Mouse (Mus musculus) layer of hippocampus, postnatal 14 days (tissue): Measurements from ENCODE around the gene Sertad2. TPM values are rescaled to one million over a fixed set of nuclear protein-coding genes. Genes with fewer than 3 reads are reported as not detected.

Experiments
- DNase-seq, 2 experiments: peaks; one replicate each; pipeline ENCODE4 v3.0.0; 2021 to 2022; ENCODE audit warnings: low spot score in 2 of 2, mixed read lengths in 1 of 2
- long read RNA-seq, 2 experiments: library from polyadenylated mRNA; stranded (forward); transcript quantifications; one replicate each; pipeline ENCODE4 v2.0.0; 2021
- total RNA-seq, 2 experiments: library from RNA; stranded (reverse); gene quantifications; 2 replicates each; pipeline ENCODE4 v1.2.3; 2021

The Sertad2 gene
- total RNA-seq, result 10 to 100 TPM; 18.7 to 20.9 TPM
- long read RNA-seq, experiment 1, full-length matches to known transcripts, result 1 of 11 reads
- long read RNA-seq, experiment 1, partial matches to known transcripts, result 0 of 11 reads
- long read RNA-seq, experiment 1, other reads (novel, unspliced or antisense), result 10 of 11 reads
- long read RNA-seq, experiment 2, partial matches to known transcripts, result 0 of 31 reads
- long read RNA-seq, experiment 2, other reads (novel, unspliced or antisense), result 31 of 31 reads

DNA sequence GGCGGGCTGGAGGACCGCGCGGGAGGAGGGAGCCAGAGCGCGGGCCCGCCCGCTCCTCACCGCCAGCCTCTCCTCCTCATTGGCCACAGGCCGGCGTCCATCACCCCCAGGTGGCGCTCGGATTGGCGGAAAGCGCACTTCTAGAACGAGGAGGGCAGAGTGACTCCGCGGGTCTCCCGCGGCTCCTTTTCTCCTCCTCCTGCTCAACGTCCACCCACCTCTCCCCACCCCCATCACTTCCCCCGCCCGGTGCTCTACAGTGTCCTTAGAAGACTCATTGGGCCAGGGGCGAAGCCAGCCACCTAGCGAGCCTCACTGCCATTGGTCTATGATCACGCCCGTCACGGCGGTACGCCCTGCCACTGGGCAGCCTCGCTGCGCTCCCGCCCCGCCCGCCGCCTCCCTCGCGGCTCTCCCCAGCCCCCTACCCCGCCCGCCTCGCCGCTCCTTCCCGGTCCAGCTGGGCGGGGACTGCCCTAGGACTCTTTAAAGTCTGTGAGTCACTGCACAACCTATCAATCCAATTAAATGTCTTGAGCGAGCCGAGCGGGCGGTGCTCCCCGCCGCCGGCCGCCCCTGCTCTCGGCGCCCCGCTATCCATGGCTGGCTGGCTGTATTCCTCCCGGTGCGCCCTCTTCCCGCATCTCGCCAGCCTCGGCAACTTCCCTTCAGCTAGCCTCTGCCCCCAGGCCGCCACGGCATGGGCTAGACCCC, at the start of gene Sertad2:
TSS of gene Sertad2 (plus strand) at position 515 of the 714 bp plus-strand sequence.
- peak; percentile 99 for DNase-seq

DNA sequence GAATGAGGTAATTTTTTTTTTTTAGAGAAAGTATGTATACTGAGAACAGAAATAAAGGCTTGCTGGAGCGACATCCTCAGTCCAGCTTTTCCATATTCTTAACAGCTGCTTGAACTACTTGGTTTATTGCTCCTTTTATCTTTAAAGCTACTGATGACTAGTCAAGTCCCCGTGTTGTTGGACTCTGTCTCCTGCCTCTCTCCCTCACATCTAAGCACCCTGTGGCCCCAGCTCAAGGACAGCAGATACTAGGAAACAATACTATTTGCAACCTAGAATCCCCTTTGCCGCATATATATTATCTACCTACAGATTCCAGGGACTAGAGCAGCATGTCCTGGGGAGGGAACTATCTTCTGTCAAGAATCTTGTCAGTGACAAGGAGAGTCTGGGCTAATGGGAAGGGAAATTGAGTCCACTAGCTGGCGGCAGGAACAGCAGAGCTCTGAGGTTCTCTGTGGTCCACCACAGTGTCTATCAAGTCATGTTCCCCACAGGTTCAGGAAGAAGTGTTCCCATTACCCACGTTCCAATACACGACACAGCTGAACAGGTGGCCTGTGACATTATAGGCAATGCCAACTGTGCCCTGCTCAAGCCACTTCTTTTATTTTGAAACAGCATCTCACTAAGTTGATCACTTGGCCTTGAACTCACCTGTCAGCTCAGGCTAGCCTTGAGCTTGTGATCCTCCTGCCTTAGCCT, 49.0 kb upstream of the Sertad2 start:
- DNase-seq, result no peak

DNA sequence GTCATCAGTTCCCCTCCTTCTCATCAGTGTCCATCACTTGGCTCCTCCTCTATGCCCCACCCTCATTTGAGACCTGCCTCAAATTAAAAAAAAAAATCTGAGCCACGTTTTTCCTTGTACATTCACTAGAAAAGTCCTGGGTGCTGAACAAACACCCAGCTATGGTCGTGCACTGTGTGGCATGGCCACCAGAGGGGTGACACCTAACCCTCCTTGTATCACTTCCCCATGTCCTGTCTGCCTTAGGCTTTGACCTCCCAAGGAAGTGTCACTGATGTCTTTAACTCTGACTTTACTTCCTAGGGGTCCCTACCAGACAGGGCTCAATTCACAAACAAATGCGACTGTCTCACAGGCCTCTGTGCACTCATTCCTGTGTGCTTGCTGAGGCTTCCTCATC, 42.5 kb upstream of the Sertad2 start:
- no peak for DNase-seq

DNA sequence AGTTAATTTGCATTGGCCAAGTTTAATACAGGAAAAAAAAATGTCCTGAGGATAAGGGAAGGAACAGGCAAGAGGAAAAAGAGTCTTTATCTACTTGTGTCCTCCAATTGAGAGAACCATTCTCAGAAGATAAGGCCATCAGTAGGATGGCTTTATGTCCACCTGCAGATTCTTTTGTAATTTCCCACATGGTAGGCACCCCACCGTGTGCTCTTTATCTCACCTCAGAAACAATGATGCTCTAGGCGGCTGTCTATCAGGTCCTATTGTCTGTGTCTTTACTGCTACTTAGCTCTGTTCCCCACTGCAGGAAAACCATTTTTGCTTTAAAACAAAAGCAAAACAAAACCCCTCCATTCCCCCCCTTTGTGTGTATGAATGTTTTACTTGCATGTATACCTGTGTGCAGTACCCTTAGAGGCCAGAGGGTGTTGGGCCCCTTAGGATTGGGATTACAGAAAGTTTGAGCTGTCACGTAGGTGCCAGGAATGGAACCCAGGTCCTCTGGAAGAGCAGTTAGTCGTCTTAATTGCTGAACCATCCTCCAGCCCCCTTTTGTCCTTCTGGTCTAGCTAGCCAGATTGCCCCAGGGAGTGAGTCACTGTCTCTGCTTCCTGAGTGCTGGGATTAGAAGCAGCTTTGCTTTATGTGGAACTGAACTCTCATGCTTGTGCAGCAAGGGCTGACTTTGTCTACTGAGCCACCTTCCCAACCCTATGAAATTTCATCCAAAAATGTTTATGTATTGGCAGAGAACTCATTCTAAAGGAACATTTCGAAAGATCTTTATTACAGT, 41.7 kb upstream of the Sertad2 start:
- no peak for DNase-seq

DNA sequence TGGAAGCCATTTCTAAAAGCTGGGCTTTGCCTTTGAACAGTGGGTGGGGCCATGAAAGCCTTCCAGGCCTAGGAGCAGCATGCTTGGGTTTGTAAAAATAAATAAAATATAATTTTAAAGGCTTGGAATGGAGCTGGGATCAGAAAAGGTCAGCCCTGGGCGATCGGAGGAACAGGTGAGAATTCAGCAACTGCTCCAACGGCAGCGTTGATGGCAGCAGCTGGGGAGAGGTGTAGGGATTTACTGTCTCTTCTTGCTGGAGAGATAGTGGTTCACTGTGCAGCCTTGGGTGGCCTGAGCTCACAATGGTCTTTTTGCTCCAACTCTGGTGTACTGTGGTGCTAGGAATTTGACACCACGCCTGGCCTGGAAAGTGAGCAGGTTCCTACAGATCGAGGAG, 29.5 kb upstream of the Sertad2 start:
- no peak for DNase-seq

DNA sequence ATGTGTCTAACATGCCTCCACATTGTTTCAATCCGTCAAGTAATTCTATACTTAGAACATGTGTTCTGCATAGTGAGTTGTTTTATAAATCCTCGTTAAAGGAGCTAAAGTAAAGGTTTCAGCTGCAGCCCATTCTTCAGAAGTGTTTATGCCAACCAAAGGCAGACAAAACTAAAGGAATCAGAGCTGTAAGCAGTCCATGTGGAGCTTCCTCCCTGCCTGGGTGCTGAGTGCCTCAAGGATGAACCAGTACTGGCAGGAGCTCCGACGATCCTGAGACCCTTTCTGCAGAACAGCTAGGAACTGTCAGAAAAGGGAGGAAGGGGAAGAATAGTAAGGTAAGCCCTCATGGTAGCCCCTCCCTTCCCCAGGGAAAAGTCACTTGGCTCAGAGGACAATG, 28.3 kb upstream of the Sertad2 start:
- no peak for DNase-seq

DNA sequence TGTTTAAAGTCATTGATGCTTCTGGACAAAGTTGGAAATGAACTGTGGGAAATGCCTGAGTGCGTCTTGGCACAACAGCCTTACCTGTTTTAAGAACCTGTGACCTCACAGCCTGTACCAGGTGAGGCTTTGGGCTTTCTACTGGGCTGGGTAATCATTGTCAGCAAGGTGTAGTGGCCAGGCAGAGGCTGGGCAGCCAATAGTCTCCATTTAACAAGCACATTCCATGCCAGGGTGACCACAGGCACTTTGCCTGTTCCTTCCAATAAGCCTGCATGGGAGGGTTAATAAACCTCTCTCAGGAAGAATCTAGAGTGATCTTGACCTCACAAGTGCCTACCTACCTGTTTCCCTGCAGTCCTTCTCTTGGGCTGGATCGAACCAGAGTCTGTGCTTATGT, 21.7 kb upstream of the Sertad2 start:
- DNase-seq, result no peak

DNA sequence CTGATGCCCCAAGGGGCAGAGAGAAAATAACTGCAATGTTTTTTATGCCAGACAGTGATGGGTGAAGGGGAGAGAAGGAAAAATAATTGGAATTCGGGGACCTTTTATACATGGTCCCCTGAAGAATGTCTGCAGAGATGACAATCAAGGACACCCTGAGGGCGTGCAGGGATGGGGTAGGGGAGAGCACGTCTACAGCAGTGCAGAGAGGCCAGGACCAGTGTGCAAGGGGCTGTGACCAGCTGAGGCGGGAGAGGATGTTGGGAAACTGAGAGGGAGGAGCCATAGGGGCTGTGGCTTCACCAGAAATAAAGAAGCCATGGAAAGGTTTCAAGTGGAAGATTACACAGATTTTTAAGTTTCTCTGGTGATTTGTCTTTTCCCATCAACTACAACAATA, 20.3 kb upstream of the Sertad2 start:
- DNase-seq, result no peak

DNA sequence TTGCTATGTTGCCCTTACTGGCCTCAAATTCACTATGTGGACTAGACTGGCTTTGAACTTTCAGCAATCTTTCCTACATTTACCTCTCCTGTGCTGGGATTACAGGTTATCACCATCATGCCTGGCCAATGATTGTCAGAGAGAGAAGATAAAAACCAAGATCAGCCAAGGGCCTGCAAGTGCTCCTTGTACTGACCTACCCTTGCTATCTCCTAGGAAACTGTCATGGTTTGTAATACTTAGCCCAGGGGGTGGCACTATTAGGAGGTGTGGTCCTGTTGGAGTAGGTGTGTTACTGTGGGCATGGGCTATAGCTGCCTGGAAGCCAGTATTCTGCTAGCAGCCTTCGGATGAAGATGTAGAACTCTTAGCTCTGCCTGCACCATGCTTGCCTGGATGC, 18.6 kb upstream of the Sertad2 start:
- DNase-seq, result no peak

DNA sequence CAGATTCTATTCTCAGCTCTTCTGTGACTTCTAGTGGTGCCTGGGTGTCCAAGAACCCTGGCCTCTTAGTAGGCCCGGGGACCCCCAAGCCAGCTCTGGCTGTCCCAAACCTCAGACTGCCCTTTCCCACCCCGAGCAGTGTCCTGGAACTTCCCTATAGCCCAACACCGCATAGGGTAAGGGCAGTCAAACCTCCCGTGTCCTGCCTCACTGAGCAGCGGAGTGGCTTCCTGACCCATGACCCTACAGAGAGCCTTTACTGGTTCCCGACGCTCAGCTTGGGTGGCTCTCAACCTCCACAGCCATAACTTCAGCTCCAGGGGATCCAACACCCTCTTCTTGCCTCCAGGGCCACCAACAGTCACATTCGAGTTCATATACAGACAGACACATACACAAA, 17.1 kb upstream of the Sertad2 start:
- DNase-seq, result no peak

DNA sequence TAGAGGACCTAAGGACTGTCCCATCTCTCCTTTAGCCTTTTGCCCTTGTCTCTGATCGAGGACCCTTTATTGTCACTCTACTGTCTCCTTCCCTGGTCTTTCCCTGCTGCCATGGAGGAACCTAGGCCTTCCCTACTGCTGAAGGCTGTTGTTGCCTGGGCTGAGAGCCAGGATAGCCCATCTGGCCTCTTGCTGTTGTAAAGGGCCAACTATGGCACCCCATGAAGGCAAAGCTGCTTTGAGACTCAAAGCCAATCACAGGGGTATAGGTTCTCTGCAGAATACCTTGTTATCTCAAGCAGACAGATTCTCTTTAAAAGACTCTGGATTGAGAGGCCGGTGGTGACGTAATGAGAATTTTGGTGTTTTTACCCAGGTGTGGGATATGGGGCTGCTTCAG, 15.2 kb upstream of the Sertad2 start:
- DNase-seq, result no peak

DNA sequence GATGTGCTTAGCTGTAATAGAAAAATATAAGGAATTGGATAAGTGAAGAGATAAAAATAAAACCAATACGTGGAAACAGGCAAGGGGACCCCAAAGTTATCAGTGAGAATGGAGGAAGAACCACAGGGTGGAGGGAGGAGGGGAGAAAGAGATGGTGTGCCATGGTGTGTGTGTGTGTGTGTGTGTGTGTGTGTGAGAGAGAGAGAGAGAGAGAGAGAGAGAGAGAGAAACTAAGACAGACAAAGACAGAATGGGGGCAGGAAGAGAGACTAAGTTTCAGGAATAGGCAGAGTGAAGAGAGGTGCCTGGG, 11.4 kb upstream of the Sertad2 start:
- no peak for DNase-seq

DNA sequence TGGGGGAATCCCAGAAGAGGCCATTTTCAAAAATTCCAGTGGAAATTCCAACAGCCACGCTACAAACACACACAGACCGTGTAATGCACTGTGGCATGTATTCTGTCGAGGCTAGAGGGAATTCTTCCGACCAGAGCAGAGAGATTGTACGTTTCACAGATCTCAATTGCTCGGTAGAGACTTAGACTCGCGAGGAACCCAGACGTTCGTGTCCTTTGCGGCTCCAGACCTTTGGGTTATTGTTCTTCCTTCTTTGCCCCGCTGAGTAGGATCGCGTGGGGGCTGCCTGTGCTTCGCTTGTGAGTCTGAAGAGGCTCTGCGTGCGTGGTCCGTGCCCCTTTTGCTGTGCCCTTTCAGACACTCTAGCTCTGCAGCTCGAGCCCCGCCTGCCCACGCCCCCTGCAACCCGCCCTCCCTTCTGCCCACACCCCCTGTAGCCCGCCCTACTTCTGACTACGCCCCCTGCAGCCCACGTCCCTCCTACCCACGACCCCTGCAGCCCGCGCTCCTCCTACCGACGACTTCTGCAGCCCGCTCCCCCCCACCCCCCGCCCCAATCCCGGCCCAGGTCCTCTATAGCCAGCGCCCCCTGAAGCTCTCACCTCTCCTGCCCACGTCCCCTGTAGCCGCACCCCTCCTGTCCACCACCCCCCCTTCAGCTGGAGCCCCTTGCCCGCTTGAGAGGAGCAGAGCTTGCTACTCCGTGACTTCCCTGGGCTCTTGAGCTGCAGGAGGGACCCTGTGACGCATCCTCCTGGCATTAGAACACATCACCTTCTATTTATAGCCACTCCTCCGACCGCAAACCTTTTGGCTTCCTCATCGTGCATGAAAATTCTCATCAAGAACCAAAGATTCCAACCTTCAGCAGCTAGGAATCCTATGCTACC, 10.8 kb upstream of the Sertad2 start:
- DNase-seq, result peak; percentile 9 to 23

DNA sequence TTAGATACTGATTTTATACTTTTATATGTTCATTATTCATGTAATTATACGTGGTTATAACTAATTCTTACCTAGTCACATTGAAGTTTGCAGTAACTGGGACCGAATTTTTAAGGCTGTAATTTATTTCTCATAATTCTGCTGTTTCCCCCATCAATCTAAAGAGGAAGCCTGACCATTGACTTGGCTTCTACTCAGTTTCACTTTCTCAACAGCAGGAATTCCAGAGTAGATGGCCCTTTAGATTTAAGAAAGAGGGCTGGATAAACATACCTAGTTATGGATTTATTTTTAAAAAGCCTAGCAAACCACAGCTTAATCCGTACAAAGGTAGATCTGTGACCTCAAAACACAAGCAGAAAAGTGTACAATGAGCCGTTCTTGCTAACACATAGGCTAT, 9.8 kb upstream of the Sertad2 start:
- no peak for DNase-seq

DNA sequence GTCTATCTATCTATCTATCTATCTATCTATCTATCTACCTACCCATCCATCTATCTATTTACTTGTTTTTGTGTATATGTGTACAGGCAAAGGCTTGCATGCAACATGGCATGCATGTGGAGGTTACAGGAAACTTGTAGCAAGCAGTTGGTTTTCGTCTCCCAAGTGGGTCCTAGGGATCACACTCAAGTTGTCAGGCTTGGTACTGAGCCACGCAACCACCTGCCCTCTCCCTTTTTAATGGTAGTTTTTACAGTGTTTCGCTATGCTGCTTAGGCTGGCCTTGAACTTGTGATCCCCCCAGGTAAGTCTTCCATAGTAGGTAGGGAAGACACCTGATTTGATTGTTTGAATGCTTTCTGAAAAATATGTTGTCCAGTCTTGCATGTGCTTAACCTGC, 5.8 kb upstream of the Sertad2 start:
- no peak for DNase-seq

DNA sequence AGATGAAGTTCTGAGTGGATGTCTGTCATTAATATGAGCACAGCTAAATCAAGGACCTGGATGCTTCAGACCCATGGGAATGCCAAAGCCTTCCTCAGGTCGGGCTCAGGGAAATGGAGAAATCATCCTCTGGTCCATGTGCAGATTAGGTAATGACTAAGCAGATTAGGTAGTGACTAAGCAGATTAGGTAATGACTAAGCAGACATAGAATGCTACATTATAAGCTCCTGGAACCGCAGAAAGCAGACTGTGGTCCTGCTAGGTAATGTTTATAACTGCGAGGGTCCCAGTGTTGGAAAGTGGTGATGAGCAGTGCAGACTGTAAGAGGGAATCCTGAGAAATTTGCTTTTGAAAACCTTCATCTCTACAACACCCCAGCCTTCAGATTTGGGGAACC, 4.6 kb upstream of the Sertad2 start:
- DNase-seq, result no peak

DNA sequence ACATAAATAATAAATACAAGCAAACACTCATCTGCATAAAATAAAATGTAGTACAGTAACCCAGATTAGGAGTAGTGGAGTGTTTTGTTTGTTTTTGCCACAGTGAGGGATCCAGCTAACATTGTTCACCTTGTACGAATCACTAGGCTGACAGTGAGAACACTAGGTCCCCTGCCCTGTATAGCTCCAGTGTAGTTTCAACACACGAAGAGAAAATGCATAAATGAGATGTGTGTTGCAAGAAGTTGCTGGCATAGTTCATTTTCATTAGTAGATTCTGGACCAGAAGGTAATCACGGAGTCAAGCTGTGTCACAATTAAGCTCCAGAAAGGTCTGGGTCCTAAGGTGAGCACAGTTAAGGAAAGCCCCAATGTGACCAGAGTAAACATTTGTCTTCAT, 1.8 kb upstream of the Sertad2 start:
- no peak for DNase-seq

DNA sequence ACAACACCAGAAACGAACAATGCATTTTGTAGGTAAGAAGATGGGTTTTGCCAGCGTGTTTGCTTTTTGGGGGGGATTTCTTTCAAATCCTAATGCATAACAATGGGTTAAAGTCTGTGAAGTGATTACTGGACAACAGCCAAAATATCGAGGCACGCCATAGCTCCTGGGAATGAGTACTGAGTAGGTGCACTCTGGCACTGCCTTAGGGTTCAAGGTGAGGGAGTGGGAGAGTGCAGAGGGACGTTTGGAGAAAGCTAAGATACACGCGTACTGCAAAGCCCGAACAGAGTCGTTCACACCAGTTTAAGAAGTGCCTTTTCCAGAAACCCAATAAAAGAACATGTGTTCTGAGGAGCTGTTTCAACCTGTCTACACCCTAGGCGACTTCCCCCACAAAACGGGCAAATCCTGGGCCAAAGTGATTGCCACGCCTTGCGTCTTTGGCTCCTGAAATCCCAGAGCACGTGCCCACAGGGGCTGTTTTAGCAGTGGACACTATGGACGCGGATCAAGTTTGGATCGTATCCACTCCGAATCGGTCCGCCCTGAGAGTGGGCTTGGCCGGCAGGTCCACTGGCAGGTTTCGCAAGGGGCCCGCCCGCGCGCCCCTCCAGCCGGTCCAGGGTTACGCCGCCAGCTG, 937 bp upstream of the Sertad2 start:
- peak in 1 of 2 experiments; percentile 62 for DNase-seq

DNA sequence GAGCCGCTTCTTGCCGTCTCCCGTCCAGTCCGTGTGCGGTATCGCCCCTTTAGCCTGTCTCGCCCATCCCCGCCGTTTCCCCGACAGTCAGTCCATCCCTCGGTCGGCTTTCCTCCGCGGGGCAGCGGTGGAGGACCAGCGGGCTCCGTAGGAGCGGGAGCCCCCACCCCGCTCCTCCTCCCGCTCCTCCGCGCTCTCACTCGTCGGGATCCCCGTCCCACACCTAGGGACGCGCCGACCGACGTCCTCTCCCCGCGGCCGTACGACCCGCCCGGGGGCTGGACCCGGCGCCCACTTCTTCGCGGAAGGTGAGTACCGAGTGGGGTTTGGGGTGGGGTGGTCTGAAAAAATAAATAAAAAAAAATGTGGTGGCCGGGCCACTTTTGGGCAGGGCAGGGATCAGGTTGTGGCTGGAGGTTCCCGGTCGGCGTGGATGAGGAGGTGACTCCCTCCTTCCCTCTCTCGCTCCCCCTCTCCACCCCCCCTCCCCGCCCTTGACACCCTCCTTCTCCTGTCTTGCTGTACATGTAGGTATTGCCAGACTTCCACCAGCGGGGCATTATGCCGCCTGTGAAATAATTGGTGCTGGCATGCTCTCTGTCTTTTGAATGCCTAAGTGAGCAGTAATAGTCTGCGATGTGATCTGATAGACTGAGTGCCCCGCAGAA, 534 bp downstream of the Sertad2 start:
- peak; percentile 34 to 53 for DNase-seq

DNA sequence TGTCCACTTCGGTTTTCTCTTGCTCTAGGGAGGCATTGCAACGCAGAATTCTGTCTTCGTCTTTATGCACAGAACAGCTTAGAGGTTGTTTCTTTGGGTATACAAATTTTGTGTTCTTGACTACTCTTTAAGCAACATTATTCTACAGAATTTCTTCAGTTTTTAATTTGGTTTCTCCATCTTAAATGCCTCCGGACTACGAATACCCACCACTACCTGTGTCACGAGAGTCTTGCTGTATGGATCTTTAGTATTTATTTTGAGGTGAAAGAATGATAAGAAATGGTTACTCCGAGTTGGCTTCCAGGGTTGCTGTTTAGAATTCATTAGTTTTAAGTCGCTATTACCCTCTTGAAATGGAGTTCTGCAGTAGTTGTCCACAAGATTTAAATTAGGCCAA, 1.3 kb downstream of the Sertad2 start:
- no peak for DNase-seq
